Mouse (Mus musculus) embryonic facial prominence, embryonic 11.5 days (tissue): ENCODE measurements around the gene Tsr1. TPM values are rescaled to one million over a fixed set of nuclear protein-coding genes. Genes with fewer than 3 reads are reported as not detected.

Experiments used
- ATAC-seq: fragments of 200-750 bp; cut with Nextera tagmentation; replicated peaks from 2 replicates; pipeline ENCODE4 v1.8.0; 2017; ENCODE audit warnings: low read depth; ENCODE audit not compliant: insufficient number of reproducible peaks, low FRiP score, low TSS enrichment
- DNase-seq: peaks from one replicate; pipeline ENCODE4 v3.0.0-alpha.2; 2015; ENCODE audit warnings: low spot score
- H3K27ac ChIP-seq: fragments of 300-500 bp; sonication (generic); replicated peaks from 2 replicates; pipeline ENCODE4 v1.5.1; 2014; ENCODE audit warnings: mild to moderate bottlenecking, low read depth, low read length, control low read depth
- H3K27me3 ChIP-seq: fragments of 300-500 bp; sonication (generic); 2 replicates; pipeline ENCODE4 v1.6.1; 2014; ENCODE audit warnings: mild to moderate bottlenecking, low read length, moderate library complexity, mixed read lengths; ENCODE audit not compliant: control insufficient read depth, insufficient read depth
- H3K36me3 ChIP-seq: fragments of 300-500 bp; sonication (generic); replicated peaks from 2 replicates; pipeline ENCODE4 v1.6.1; 2014; ENCODE audit warnings: low read depth, mild to moderate bottlenecking, low read length, moderate library complexity, mixed read lengths; ENCODE audit not compliant: control insufficient read depth, insufficient read depth
- H3K4me1 ChIP-seq: fragments of 300-500 bp; sonication (generic); 2 replicates; pipeline ENCODE4 v1.6.1; 2014; ENCODE audit warnings: low read length, mixed read lengths; ENCODE audit not compliant: control insufficient read depth, insufficient read depth
- H3K4me2 ChIP-seq: fragments of 300-500 bp; sonication (generic); 2 replicates; pipeline ENCODE4 v1.6.1; 2014; ENCODE audit warnings: low read depth, mild to moderate bottlenecking, control low read depth, low read length, moderate library complexity
- H3K4me3 ChIP-seq: fragments of 300-500 bp; sonication (generic); 2 replicates; pipeline ENCODE4 v1.5.1; 2014; ENCODE audit warnings: low read depth, low read length, control low read depth
- H3K9ac ChIP-seq: fragments of 300-500 bp; sonication (generic); replicated peaks from 2 replicates; pipeline ENCODE4 v1.6.1; 2014; ENCODE audit warnings: mild to moderate bottlenecking, control low read depth, low read length
- H3K9me3 ChIP-seq: fragments of 300-500 bp; sonication (generic); replicated peaks from 2 replicates; pipeline ENCODE4 v1.6.1; 2016; ENCODE audit warnings: mild to moderate bottlenecking, low read length, inconsistent platforms, mixed read lengths; ENCODE audit not compliant: control insufficient read depth
- WGBS: fragments of 180-500 bp; shearing (Covaris S2); extraction: QIAGEN DNeasy Blood & Tissue Kit; methylation state at CpG from one replicate; pipeline ENCODE4 v1.1.7; 2014; 5-methylcytosine and 5-hydroxymethylcytosine counted together
- polyA plus RNA-seq: library from polyadenylated mRNA; unstranded; fragments of >200 nt; fragmentation: Nextera tagmentation; extraction: Ambion mirVana; gene quantifications from 2 replicates; pipeline ENCODE4 v1.2.1, GENCODE M21; 2014

Gene Tsr1
- polyA plus RNA-seq, 1 experiment from 2014 or later: 62.6 TPM

DNA sequence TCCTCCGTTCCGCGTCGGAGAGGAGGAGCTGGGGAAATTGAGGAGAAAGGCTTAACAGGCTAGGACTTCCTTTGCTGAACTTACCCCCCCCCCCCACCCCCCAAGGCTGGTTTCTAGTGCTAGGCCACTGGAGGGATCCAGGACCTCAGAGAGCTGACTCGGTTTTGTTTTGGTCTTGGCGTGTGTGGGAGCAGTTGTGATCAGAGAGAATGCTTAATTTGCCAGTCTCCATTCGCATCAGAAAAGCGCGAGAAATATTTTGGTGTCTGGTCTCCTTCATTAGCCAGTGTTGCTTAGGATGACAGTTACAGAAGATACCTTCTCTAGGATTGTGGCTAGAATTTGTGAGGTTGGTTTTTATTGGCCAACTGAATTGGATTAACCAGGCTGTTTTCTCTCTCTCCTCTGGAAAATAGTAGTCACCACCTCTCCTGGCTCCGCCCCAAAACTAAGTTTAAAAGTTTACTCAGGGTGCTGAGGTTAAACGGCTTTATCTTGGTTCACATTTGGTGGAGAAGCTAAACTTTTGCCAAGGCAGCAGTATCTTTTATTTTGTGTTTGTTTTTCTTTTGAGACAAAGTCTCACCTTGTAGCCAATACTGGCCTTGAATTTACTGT lies 28.6 kb downstream of the Tsr1 start:
- Histone ChIP-seq H3K4me1 (no peaks in the 10 kb centered on the region), H3K4me3 (peak overlapping the region; percentile 87), H3K36me3 (no peaks in the 10 kb centered on the region), H3K27ac (peak overlapping the region; percentile 97), H3K27me3 (no peaks in the 10 kb centered on the region), H3K9ac (peak overlapping the region; percentile 91), H3K4me2 (peak overlapping the region; percentile 57), H3K9me3 (no peaks in the 10 kb centered on the region)
- DNase-seq (peak; percentile 14), ATAC-seq (no peak; the same call in 1 of the 2 replicates)
- WGBS: 7% methylated on average over 11 of the region's 11 CpGs

DNA sequence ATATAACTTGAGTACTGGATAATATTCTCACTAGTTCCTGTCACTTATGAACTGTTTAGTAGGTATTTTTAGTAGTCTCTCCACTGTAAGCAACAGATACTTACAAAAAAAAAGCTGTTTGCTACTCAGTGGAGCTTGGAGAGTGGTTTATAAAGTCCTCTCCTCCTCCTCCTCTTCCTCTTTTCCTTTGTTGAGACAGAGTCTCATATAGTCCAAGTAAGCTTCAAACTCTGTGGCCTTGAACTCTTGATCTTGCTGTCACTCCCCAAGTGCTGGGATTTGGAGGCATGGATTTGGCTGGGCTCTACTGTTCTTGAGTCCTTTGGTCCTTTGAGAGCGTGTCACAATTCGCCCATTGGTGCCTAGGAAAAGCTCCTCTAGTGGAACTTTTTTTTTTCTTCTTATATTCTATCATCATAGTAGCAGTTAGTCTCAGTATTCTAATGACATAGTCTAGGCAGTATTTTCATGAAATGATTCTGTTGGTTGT lies 29.4 kb downstream of the Tsr1 start:
- WGBS: 91% methylated on average over 2 of the region's 2 CpGs
- Histone ChIP-seq H3K4me3 (no peak overlapping the region), H3K9me3 (no peaks in the 10 kb centered on the region), H3K9ac (no peak overlapping the region), H3K4me2 (no peak overlapping the region), H3K27me3 (no peaks in the 10 kb centered on the region), H3K27ac (no peak overlapping the region), H3K36me3 (no peaks in the 10 kb centered on the region), H3K4me1 (no peaks in the 10 kb centered on the region)
- DNase-seq (no peak), ATAC-seq (no peak)

DNA sequence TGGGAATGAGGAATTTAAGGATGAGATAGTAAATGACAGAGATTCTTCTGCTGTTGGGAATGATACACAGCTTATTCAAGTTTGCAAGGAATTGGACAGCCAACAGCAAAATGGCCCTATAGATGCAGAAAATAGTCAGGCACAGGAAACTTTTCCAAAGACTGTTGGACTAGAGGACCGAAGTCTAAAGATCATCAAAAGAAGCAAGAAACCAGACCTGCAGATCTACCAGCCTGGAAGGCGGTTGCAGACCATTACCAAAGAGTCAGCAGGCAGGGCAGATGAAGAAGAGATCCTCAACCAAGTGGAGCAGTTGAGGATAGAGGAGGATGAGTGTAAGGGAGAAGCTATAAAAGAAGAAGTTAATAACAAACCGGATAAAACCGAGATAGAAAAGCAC lies 31.2 kb downstream of the Tsr1 start:
- WGBS: 94% methylated on average over 4 of the region's 4 CpGs
- Histone ChIP-seq H3K36me3 (no peaks in the 10 kb centered on the region; the same call in 1 of the 2 replicates), H3K9me3 (no peaks in the 10 kb centered on the region), H3K4me3 (no peak overlapping the region), H3K9ac (no peak overlapping the region), H3K27ac (no peak overlapping the region), H3K4me2 (no peak overlapping the region), H3K4me1 (no peaks in the 10 kb centered on the region), H3K27me3 (no peaks in the 10 kb centered on the region)
- ATAC-seq (no peak), DNase-seq (no peak)

DNA sequence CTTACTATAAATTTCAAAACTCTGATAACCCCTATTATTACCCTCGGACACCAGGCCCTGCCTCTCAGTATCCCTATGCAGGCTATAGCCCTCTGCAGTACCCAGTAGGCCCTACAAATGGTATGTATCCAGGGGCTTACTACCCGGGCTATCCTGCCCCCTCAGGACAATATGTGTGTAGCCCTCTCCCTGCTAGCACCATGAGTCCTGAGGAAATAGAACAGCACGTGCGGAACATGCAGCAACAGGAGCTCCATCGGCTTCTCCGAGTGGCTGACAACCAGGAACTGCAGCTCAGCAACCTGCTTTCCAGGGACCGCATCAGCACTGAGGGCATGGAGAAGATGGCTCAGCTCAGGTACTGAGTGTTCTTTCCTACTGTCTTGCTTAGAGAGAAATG lies 32.5 kb downstream of the Tsr1 start:
- WGBS: 91% methylated on average over 7 of the region's 7 CpGs
- Histone ChIP-seq H3K36me3 (peaks cover 2% of the 10 kb centered on the region; the same call in 1 of the 2 replicates), H3K27me3 (no peaks in the 10 kb centered on the region), H3K4me2 (no peak overlapping the region), H3K9ac (no peak overlapping the region), H3K27ac (no peak overlapping the region), H3K4me1 (no peaks in the 10 kb centered on the region), H3K9me3 (no peaks in the 10 kb centered on the region), H3K4me3 (no peak overlapping the region)
- DNase-seq (no peak), ATAC-seq (no peak)

- Histone ChIP-seq H3K4me3 (no peak overlapping the region), H3K27ac (no peak overlapping the region), H3K9ac (no peak overlapping the region), H3K36me3 (peaks cover 3% of the 10 kb centered on the region; the same call in 1 of the 2 replicates), H3K4me1 (no peaks in the 10 kb centered on the region), H3K4me2 (no peak overlapping the region), H3K9me3 (no peaks in the 10 kb centered on the region), H3K27me3 (no peaks in the 10 kb centered on the region)
- DNase-seq (peak; percentile 74), ATAC-seq (no peak)
- 74% methylated on average over 3 of the region's 3 CpGs for WGBS
These were observed 48.5 kb downstream of the Tsr1 start for GRCm38 (mm10) chr11:74946348-74946747.

GRCm38 (mm10) chr11:74954901-74955300 lies 57.0 kb downstream of the Tsr1 start:
- ATAC-seq (no peak), DNase-seq (no peak)
- Histone ChIP-seq H3K27ac (no peak overlapping the region), H3K9ac (no peak overlapping the region), H3K36me3 (no peaks in the 10 kb centered on the region), H3K4me1 (no peaks in the 10 kb centered on the region), H3K4me2 (no peak overlapping the region), H3K9me3 (no peaks in the 10 kb centered on the region), H3K27me3 (no peaks in the 10 kb centered on the region), H3K4me3 (no peak overlapping the region)

- DNase-seq: no peak
- H3K36me3 ChIP-seq: no peaks in the 10 kb centered on the region; the same call in 1 of the 2 replicates
- H3K4me1 ChIP-seq: no peaks in the 10 kb centered on the region
- H3K27ac ChIP-seq: no peak overlapping the region
- no peaks in the 10 kb centered on the region for H3K27me3 ChIP-seq
- no peak overlapping the region for H3K9ac ChIP-seq
- no peak overlapping the region for H3K4me3 ChIP-seq
- no peaks in the 10 kb centered on the region for H3K9me3 ChIP-seq
- H3K4me2 ChIP-seq: no peak overlapping the region
- ATAC-seq: no peak
These were observed 58.1 kb downstream of the Tsr1 start for GRCm38 (mm10) chr11:74956006-74956405.

- H3K27ac ChIP-seq: no peak overlapping the region
- ATAC-seq (no peak), DNase-seq (no peak)
- H3K9ac ChIP-seq: no peak overlapping the region
- no peaks in the 10 kb centered on the region for H3K9me3 ChIP-seq
- 93% methylated on average over 2 of the region's 2 CpGs for WGBS
- H3K4me1 ChIP-seq: no peaks in the 10 kb centered on the region
- no peaks in the 10 kb centered on the region for H3K27me3 ChIP-seq
- no peaks in the 10 kb centered on the region; the same call in 1 of the 2 replicates for H3K36me3 ChIP-seq
- H3K4me3 ChIP-seq: no peak overlapping the region
- H3K4me2 ChIP-seq: no peak overlapping the region
These were observed 59.7 kb downstream of the Tsr1 start for GRCm38 (mm10) chr11:74957600-74957999.
